Mouse (Mus musculus): ENCODE results near the gene Psd4. TPM values are rescaled to one million over a fixed set of nuclear protein-coding genes. Genes with fewer than 3 reads are reported as not detected.

Gene Psd4
- total and polyA plus RNA-seq, 3 experiments = 1.3 to 1.5 (median 1.4) TPM

DNA sequence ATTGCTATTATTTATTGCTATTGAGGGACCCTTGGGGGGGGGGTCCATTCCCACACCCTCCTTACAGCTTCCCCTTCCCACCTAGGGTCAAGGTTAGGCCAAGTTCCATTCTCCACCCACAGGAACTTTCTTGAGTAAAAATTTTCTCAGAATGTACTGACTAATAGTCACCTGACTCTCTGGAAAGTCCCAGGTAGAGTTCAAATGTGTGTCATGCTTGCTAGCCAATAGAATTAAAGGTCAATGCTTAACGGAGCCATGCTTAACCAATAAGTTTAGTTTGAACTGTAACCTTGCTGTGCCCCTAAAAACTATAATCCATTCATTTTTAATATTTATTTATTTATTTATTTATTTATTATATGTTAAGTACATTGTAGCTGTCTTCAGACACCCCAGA lies 8.0 kb upstream of the Psd4 start:
- Histone ChIP-seq H3K36me3 (ENCODE audit: control insufficient read depth, insufficient read depth, low read length) (no peaks in the 10 kb centered on the region), H3K4me3 (no peak overlapping the region), H3K79me2 (replicated peaks; ENCODE audit: control insufficient read depth, insufficient read depth, low read length) (no peaks in the 10 kb centered on the region), H3K9ac (ENCODE audit: low read depth, low read length) (no peak overlapping the region), H3K4me1 (ENCODE audit: control insufficient read depth, insufficient read depth, low read length) (no peaks in the 10 kb centered on the region), H3K27me3 (ENCODE audit: control insufficient read depth, insufficient read depth, low read length) (no peaks in the 10 kb centered on the region), H3K27ac (no peak overlapping the region)
- no peak for TF ChIP-seq POLR2A (IDR thresholded peaks at IDR 0.05; ENCODE audit: insufficient read depth, low read depth, low read length)
- TF ChIP-seq EP300 (IDR thresholded peaks at IDR 0.05; ENCODE audit: insufficient read depth, low read depth, low read length) = no peak
- no peak for TF ChIP-seq CTCF (IDR thresholded peaks at IDR 0.05)
- WGBS = 77% methylated on average over 1 of the region's 1 CpGs
- intact Hi-C loops (cut with DNase I) = loop anchor here (5.0 kb wide), 1 partner anchor 208 kb away; no protein-coding TSS in a partner anchor
- DNase-seq = no peak

DNA sequence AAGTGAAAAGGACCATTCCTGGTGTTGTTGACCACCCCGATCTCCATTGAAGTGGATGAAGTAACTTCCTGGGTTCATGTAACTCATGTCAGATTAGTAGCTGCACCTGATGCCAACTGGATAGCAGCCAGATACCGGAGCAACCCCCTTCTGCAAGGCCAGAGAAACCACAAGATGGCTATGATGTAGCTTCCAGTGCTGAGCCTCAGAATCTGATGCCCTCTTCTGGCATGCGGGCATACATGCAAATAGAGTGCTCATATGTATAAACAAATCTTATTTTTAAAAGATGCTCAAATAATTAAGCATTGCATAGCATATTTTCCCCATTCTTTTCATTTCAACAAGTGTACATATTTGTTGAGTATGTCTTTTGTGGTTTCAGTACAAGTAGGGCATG lies 3.6 kb upstream of the Psd4 start:
- H3K4me3 ChIP-seq = no peak overlapping the region
- no peak for TF ChIP-seq CTCF (IDR thresholded peaks at IDR 0.05)
- no peak for TF ChIP-seq EP300 (IDR thresholded peaks at IDR 0.05; ENCODE audit: insufficient read depth, low read depth, low read length)
- no peak for TF ChIP-seq POLR2A (IDR thresholded peaks at IDR 0.05; ENCODE audit: insufficient read depth, low read depth, low read length)
- no peaks in the 10 kb centered on the region for H3K4me1 ChIP-seq (ENCODE audit: control insufficient read depth, insufficient read depth, low read length)
- 51% methylated on average over 3 of the region's 3 CpGs for WGBS
- no peak for DNase-seq
- intact Hi-C loops (cut with DNase I) = no loop called here
- no peak overlapping the region for H3K9ac ChIP-seq (ENCODE audit: low read depth, low read length)
- no peak overlapping the region for H3K27ac ChIP-seq
- no peaks in the 10 kb centered on the region for H3K36me3 ChIP-seq (ENCODE audit: control insufficient read depth, insufficient read depth, low read length)
- no peaks in the 10 kb centered on the region for H3K79me2 ChIP-seq (replicated peaks; ENCODE audit: control insufficient read depth, insufficient read depth, low read length)
- no peaks in the 10 kb centered on the region for H3K27me3 ChIP-seq (ENCODE audit: control insufficient read depth, insufficient read depth, low read length)

DNA sequence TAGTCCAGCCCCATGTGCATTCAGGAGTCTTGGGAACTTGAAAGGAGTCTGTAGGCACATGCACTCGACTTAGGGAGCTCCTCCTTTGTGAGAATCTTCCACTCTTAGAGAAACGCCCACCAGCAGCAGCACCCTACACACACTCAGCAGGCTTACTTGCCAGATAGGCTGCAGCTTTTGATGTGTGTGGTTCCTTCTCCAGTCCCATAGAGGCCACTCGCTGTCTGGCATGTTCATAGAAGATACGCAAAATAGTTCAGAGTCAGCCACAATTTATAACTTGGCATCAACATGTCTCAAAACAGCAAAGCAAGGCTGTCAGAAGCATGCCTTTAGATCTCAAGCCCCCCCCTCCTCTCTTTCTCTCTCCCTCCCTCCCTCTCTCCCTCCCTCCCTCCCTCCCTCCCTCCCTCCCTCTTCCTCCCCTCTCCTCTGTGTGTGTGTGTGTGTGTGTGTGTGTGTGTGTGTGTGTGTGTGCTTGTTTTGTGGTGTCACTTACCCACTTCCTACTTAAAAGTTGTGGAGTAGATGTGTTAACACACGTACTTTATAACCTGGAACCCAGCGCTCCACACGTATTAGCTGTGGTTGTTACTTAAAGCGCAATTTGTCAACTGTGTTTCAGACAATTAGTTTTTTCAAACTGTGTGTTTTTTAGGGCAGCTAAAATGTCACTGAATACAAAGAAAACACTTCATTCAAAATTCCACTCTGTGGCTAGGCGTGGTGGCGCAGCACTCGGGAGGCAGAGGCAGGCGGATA lies 985 bp upstream of the Psd4 start:
- Histone ChIP-seq H3K27ac (no peak overlapping the region), H3K4me1 (ENCODE audit: control insufficient read depth, insufficient read depth, low read length) (no peaks in the 10 kb centered on the region), H3K4me3 (no peak overlapping the region), H3K9ac (ENCODE audit: low read depth, low read length) (no peak overlapping the region), H3K36me3 (ENCODE audit: control insufficient read depth, insufficient read depth, low read length) (no peaks in the 10 kb centered on the region), H3K79me2 (replicated peaks; ENCODE audit: control insufficient read depth, insufficient read depth, low read length) (no peaks in the 10 kb centered on the region), H3K27me3 (ENCODE audit: control insufficient read depth, insufficient read depth, low read length) (no peaks in the 10 kb centered on the region)
- intact Hi-C loops (cut with DNase I) = no loop called here
- no peak for TF ChIP-seq EP300 (IDR thresholded peaks at IDR 0.05; ENCODE audit: insufficient read depth, low read depth, low read length)
- TF ChIP-seq CTCF (IDR thresholded peaks at IDR 0.05) = no peak
- no peak for TF ChIP-seq POLR2A (IDR thresholded peaks at IDR 0.05; ENCODE audit: insufficient read depth, low read depth, low read length)
- 78% methylated on average over 12 of the region's 12 CpGs for WGBS
- no peak for DNase-seq

DNA sequence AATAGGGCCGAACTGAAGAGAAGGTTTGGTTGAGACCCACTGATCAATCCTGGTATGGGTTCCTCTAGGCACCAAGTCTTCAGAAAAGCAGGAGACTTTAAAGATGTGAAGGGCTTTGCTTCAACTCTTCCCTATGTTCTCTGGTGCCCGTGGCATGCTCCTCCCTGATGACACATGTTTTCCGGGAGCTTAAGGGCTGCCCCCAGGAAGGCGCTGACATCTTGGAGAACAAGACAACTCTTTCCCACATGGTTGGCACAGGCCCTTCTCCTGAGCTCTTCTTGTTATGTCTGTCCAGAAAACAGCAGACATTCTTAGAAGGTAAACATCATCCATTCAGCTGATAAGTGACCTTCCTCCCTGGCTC lies 498 bp downstream of the Psd4 start:
- H3K27ac ChIP-seq = no peak overlapping the region
- H3K27me3 ChIP-seq (ENCODE audit: control insufficient read depth, insufficient read depth, low read length) = no peaks in the 10 kb centered on the region
- intact Hi-C loops (cut with DNase I) = no loop called here
- TF ChIP-seq EP300 (IDR thresholded peaks at IDR 0.05; ENCODE audit: insufficient read depth, low read depth, low read length) = no peak
- no peak for TF ChIP-seq CTCF (IDR thresholded peaks at IDR 0.05)
- no peak overlapping the region for H3K9ac ChIP-seq (ENCODE audit: low read depth, low read length)
- 33% methylated on average over 4 of the region's 4 CpGs for WGBS
- no peaks in the 10 kb centered on the region for H3K4me1 ChIP-seq (ENCODE audit: control insufficient read depth, insufficient read depth, low read length)
- no peaks in the 10 kb centered on the region for H3K79me2 ChIP-seq (replicated peaks; ENCODE audit: control insufficient read depth, insufficient read depth, low read length)
- H3K36me3 ChIP-seq (ENCODE audit: control insufficient read depth, insufficient read depth, low read length) = no peaks in the 10 kb centered on the region
- H3K4me3 ChIP-seq = peak overlapping the region; percentile 38; the same call in 1 of the 2 replicates
- no peak for DNase-seq

DNA sequence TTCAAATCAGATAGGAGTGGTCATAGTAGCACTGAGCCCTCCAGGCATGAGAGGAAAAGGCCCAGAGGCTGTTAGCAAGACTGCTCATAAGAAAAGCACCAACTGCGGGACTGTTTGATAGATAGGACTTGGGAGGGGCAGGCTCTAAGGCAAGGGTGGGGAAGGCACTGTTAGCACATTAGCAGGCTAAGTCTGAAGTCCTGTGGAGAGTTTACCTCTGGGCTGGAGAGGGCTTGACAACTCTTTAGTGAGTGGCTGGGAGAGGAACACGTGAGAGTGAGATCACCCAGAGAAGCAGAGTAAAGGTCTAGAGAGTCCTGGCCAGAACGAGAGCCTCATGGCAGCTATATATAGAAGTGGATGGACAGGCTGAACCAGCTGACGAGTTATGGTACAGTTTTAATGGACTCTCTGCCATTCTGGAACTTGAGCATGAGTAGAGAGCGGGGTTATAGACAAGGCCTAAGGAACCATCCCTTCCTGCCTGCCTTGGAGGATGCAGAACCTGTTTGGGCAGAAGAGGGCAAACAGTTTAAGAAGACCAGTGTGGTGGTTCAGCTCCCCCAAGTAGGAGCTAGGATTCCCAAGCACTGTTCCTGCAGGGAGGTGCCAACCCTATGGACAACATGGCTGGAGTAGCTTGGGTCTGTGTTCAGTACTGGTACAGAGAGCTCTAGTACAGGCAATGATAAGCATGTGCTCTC lies 11.5 kb downstream of the Psd4 start:
- no peaks in the 10 kb centered on the region for H3K4me1 ChIP-seq (ENCODE audit: control insufficient read depth, insufficient read depth, low read length)
- no peak overlapping the region for H3K9ac ChIP-seq (ENCODE audit: low read depth, low read length)
- no peaks in the 10 kb centered on the region for H3K27me3 ChIP-seq (ENCODE audit: control insufficient read depth, insufficient read depth, low read length)
- DNase-seq = no peak
- no peaks in the 10 kb centered on the region for H3K36me3 ChIP-seq (ENCODE audit: control insufficient read depth, insufficient read depth, low read length)
- H3K27ac ChIP-seq = no peak overlapping the region
- H3K79me2 ChIP-seq (replicated peaks; ENCODE audit: control insufficient read depth, insufficient read depth, low read length) = no peaks in the 10 kb centered on the region
- TF ChIP-seq POLR2A (IDR thresholded peaks at IDR 0.05; ENCODE audit: insufficient read depth, low read depth, low read length) (no peak), EP300 (IDR thresholded peaks at IDR 0.05; ENCODE audit: insufficient read depth, low read depth, low read length) (no peak), CTCF (IDR thresholded peaks at IDR 0.05) (no peak)
- intact Hi-C loops (cut with DNase I) = no loop called here
- no peak overlapping the region for H3K4me3 ChIP-seq
- WGBS = 50% methylated on average over 5 of the region's 5 CpGs

Data from heart, adult 2 months (tissue).